Mouse (Mus musculus) hindbrain, embryonic 16.5 days (tissue): Measurements from ENCODE around the gene Sp100. TPM values are rescaled to one million over a fixed set of nuclear protein-coding genes. Genes with fewer than 3 reads are reported as not detected.

Source experiments
- ATAC-seq: fragments of 200-750 bp; cut with Nextera tagmentation; 2 replicates; pipeline ENCODE4 v1.8.0; 2017; ENCODE audit warnings: moderate TSS enrichment, moderate library complexity
- H3K27ac ChIP-seq: fragments of 300-500 bp; sonication (generic); 2 replicates; pipeline ENCODE4 v1.5.1; 2014; ENCODE audit warnings: low read depth, mild to moderate bottlenecking, control low read depth, low read length, moderate library complexity
- H3K27me3 ChIP-seq: fragments of 300-500 bp; sonication (generic); replicated peaks from 2 replicates; pipeline ENCODE4 v1.6.1; 2014; ENCODE audit warnings: low read length; ENCODE audit not compliant: control insufficient read depth, insufficient read depth
- H3K36me3 ChIP-seq: fragments of 300-500 bp; sonication (generic); 2 replicates; pipeline ENCODE4 v1.6.1; 2014; ENCODE audit warnings: mild to moderate bottlenecking, low read length, moderate library complexity, mixed read lengths; ENCODE audit not compliant: control insufficient read depth, insufficient read depth
- H3K4me1 ChIP-seq: fragments of 300-500 bp; sonication (generic); 2 replicates; pipeline ENCODE4 v1.6.1; 2014; ENCODE audit warnings: low read depth, low read length; ENCODE audit not compliant: control insufficient read depth, insufficient read depth
- H3K4me2 ChIP-seq: fragments of 300-500 bp; sonication (generic); 2 replicates; pipeline ENCODE4 v1.6.1; 2014; ENCODE audit warnings: mild to moderate bottlenecking, low read length, control low read depth, moderate library complexity
- H3K4me3 ChIP-seq: fragments of 300-500 bp; sonication (generic); 2 replicates; pipeline ENCODE4 v1.5.1; 2014; ENCODE audit warnings: mild to moderate bottlenecking, low read length, control low read depth, moderate library complexity
- H3K9ac ChIP-seq: fragments of 300-500 bp; sonication (generic); 2 replicates; pipeline ENCODE4 v1.6.1; 2014; ENCODE audit warnings: low read depth, mild to moderate bottlenecking, control low read depth, low read length, moderate library complexity
- H3K9me3 ChIP-seq: fragments of 300-500 bp; sonication (generic); 2 replicates; pipeline ENCODE4 v1.6.1; 2014; ENCODE audit warnings: mild to moderate bottlenecking, low read length, moderate library complexity; ENCODE audit not compliant: control insufficient read depth
- WGBS: fragments of 180-500 bp; shearing (Covaris S2); extraction: QIAGEN DNeasy Blood & Tissue Kit; methylation state at CpG from one replicate; pipeline ENCODE4 v1.1.7; 2014; 5-methylcytosine and 5-hydroxymethylcytosine counted together
- polyA plus RNA-seq: library from polyadenylated mRNA; unstranded; fragments of >200 nt; fragmentation: Nextera tagmentation; extraction: Ambion mirVana; gene quantifications from 2 replicates; pipeline ENCODE4 v1.2.1, GENCODE M21; 2015

The Sp100 gene
- polyA plus RNA-seq, 1 experiment from 2014 or later = 1.2 TPM

- H3K9me3 ChIP-seq = no peaks in the 10 kb centered on the region
- no peak overlapping the region for H3K4me2 ChIP-seq
- no peaks in the 10 kb centered on the region for H3K36me3 ChIP-seq
- no peak overlapping the region for H3K9ac ChIP-seq
- 72% methylated on average over 1 of the region's 1 CpGs for WGBS
- H3K27me3 ChIP-seq = no peaks in the 10 kb centered on the region
- H3K27ac ChIP-seq = no peak overlapping the region
- no peaks in the 10 kb centered on the region for H3K4me1 ChIP-seq
- no peak for ATAC-seq
- H3K4me3 ChIP-seq = no peak overlapping the region
These were observed 42.5 kb downstream of the Sp100 start for GRCm38 (mm10) chr1:85692281-85692680.

- no peak overlapping the region for H3K27ac ChIP-seq
- no peaks in the 10 kb centered on the region for H3K36me3 ChIP-seq
- H3K9me3 ChIP-seq = no peaks in the 10 kb centered on the region
- no peak overlapping the region for H3K4me3 ChIP-seq
- ATAC-seq = no peak
- no peak overlapping the region for H3K4me2 ChIP-seq
- no peak overlapping the region for H3K9ac ChIP-seq
- H3K4me1 ChIP-seq = no peaks in the 10 kb centered on the region
- H3K27me3 ChIP-seq = no peaks in the 10 kb centered on the region
- 78% methylated on average over 3 of the region's 3 CpGs for WGBS
These were observed 43.5 kb downstream of the Sp100 start for GRCm38 (mm10) chr1:85693280-85693679.

GRCm38 (mm10) chr1:85695646-85696045, 45.9 kb downstream of the Sp100 start:
- Histone ChIP-seq H3K27ac (no peak overlapping the region), H3K9ac (no peak overlapping the region), H3K4me2 (no peak overlapping the region), H3K4me3 (no peak overlapping the region), H3K9me3 (no peaks in the 10 kb centered on the region), H3K4me1 (no peaks in the 10 kb centered on the region), H3K27me3 (no peaks in the 10 kb centered on the region), H3K36me3 (no peaks in the 10 kb centered on the region)
- WGBS = 58% methylated on average over 3 of the region's 3 CpGs
- no peak for ATAC-seq

GRCm38 (mm10) chr1:85697721-85698493, 48.1 kb downstream of the Sp100 start:
- Histone ChIP-seq H3K27ac (no peak overlapping the region), H3K4me1 (no peaks in the 10 kb centered on the region), H3K9me3 (no peaks in the 10 kb centered on the region), H3K4me3 (no peak overlapping the region), H3K36me3 (no peaks in the 10 kb centered on the region), H3K4me2 (no peak overlapping the region), H3K27me3 (no peaks in the 10 kb centered on the region), H3K9ac (no peak overlapping the region)
- 89% methylated on average over 4 of the region's 4 CpGs for WGBS
- ATAC-seq = no peak

GRCm38 (mm10) chr1:85702531-85702930, 52.7 kb downstream of the Sp100 start:
- 81% methylated on average over 4 of the region's 4 CpGs for WGBS
- ATAC-seq = no peak
- H3K27ac ChIP-seq = no peak overlapping the region
- no peaks in the 10 kb centered on the region; the same call in 1 of the 2 replicates for H3K4me1 ChIP-seq
- H3K4me3 ChIP-seq = no peak overlapping the region
- no peak overlapping the region for H3K9ac ChIP-seq
- no peak overlapping the region for H3K4me2 ChIP-seq
- no peaks in the 10 kb centered on the region for H3K27me3 ChIP-seq
- no peaks in the 10 kb centered on the region for H3K36me3 ChIP-seq
- H3K9me3 ChIP-seq = no peaks in the 10 kb centered on the region

GRCm38 (mm10) chr1:85703245-85704186, 53.7 kb downstream of the Sp100 start:
- H3K9ac ChIP-seq = peak overlapping the region; percentile 66
- no peaks in the 10 kb centered on the region for H3K27me3 ChIP-seq
- ATAC-seq = peak; percentile 100
- peak overlapping the region; percentile 67; the same call in 1 of the 2 replicates for H3K27ac ChIP-seq
- H3K36me3 ChIP-seq = no peaks in the 10 kb centered on the region
- peak overlapping the region; percentile 43 for H3K4me3 ChIP-seq
- H3K9me3 ChIP-seq = no peaks in the 10 kb centered on the region
- no peaks in the 10 kb centered on the region; the same call in 1 of the 2 replicates for H3K4me1 ChIP-seq
- peak overlapping the region; percentile 70 for H3K4me2 ChIP-seq
- 22% methylated on average over 22 of the region's 22 CpGs for WGBS

GRCm38 (mm10) chr1:85705552-85705951, 55.8 kb downstream of the Sp100 start:
- no peak for ATAC-seq
- Histone ChIP-seq H3K27ac (no peak overlapping the region), H3K9ac (no peak overlapping the region), H3K27me3 (no peaks in the 10 kb centered on the region), H3K4me3 (no peak overlapping the region), H3K36me3 (no peaks in the 10 kb centered on the region), H3K4me2 (no peak overlapping the region), H3K4me1 (no peaks in the 10 kb centered on the region; the same call in 1 of the 2 replicates), H3K9me3 (no peaks in the 10 kb centered on the region)
- WGBS = 96% methylated on average over 1 of the region's 1 CpGs

- no peaks in the 10 kb centered on the region for H3K36me3 ChIP-seq
- no peaks in the 10 kb centered on the region; the same call in 1 of the 2 replicates for H3K4me1 ChIP-seq
- 100% methylated on average over 2 of the region's 2 CpGs for WGBS
- no peak overlapping the region for H3K4me2 ChIP-seq
- no peak overlapping the region for H3K9ac ChIP-seq
- no peaks in the 10 kb centered on the region for H3K27me3 ChIP-seq
- H3K9me3 ChIP-seq = no peaks in the 10 kb centered on the region
- H3K4me3 ChIP-seq = no peak overlapping the region
- no peak overlapping the region for H3K27ac ChIP-seq
- no peak for ATAC-seq
These were observed 57.0 kb downstream of the Sp100 start for GRCm38 (mm10) chr1:85706754-85707153.

- Histone ChIP-seq H3K36me3 (no peaks in the 10 kb centered on the region), H3K27me3 (no peaks in the 10 kb centered on the region), H3K4me2 (no peak overlapping the region), H3K9me3 (no peaks in the 10 kb centered on the region), H3K27ac (no peak overlapping the region), H3K9ac (no peak overlapping the region), H3K4me1 (no peaks in the 10 kb centered on the region), H3K4me3 (no peak overlapping the region)
- no peak for ATAC-seq
These were observed 64.7 kb downstream of the Sp100 start for GRCm38 (mm10) chr1:85714501-85714900.
